Mouse (Mus musculus): ENCODE measurements around the gene Cyp2s1.

Gene Cyp2s1

DNA sequence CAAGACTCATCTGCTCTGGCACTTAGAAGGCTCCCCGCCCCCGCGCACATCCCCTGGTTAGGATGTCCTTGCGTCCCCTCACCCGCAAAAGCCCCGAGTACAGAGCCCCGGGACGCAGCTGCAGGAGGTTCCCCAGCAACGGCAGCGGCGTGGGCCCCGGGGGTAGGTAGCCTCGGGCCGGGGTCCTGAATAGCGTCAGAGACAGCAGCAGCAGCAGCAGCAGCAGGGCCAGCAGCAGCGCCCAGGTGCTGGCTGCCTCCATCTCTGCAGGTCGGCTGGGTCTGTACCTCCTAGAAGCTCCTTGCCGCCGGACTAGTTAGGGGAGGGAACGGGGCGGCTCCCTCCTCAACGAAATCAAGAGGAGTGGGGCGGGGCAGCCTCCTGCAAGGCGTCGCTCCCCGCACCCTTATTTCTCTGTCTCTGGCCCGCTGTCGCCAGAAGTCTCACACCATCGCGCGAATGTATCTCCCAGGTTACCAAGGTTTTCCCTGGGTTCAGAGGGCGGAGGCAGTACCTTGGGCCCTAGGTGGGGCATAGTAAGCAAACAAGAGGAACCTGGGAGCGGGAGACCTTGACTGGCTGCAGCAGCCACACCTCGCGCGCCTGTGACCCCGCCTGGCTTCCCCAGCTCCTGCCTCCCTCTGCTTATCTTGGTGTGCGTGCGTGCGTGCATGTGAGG is at the start of gene Cyp2s1:
Gene Cyp2s1, minus strand, starts transcription at position 673 of the 679 bp plus-strand sequence.
- no peak for DNase-seq (ENCODE audit: low read depth, low spot score)

DNA sequence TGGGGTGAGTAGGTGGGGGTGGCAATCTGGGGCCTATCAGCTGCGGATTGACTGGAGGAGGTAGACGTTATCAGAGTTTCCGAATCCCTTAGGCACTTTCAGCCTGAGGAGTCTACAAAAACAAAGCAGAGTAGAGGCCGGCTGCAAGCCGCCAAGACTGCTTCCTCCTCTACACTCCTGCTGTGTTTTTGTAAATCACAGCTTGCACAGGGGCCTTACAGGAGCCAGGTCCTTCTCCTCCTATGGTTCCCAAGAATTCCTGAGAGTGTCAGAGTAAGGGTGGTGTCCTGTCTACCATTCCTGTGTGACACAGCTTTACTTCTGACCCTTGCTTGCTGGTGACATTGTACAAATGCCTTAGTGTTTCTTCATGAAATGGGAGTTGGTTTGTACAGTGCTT is 48.1 kb upstream of the Cyp2s1 start:
- no peak for DNase-seq (ENCODE audit: low read depth, low spot score)

DNA sequence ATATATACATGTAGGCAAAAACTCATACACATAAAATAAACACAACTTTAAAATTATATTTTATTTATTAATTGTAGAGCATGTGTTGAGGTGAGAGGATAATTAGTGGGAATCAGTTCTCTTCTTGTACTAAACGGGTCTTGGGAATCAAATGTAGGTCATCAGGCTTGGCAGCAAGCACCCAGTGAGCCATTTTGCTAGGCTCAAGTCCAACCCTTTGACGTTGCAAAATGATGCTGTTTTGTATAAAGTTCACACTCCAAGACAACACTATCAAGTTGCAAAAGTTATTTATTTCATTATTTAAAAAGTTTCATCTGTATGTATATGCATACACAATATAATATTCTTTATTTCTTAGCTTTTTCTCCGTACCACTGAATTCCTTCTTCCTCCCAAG is 47.0 kb upstream of the Cyp2s1 start:
- DNase-seq (ENCODE audit: low read depth, low spot score) = no peak

DNA sequence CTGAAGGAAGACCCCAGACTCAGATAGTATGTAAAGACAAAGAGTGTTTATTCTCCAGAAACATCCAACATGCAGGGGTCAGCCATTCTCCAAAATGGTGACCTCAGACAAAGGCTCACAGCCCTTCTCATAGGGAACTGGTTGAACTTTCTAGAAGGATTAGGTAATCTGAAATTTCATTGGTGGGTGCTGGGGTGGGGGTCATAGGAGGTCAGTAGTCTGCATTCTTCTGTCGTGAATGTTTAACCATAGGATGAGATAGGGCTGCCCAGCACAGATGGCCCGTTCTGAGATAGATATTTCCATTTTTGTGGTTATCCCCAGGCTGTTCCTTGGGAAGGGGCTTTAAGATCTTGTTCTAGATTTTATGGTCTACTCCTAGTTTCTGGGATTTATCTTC is 45.7 kb upstream of the Cyp2s1 start:
- DNase-seq (ENCODE audit: low read depth, low spot score) = no peak

GRCm38 (mm10) chr7:25859962-25860870 is 43.5 kb upstream of the Cyp2s1 start:
- no peak for DNase-seq (ENCODE audit: low read depth, low spot score)

- no peak for DNase-seq (ENCODE audit: low read depth, low spot score)
These were observed 38.4 kb upstream of the Cyp2s1 start for GRCm38 (mm10) chr7:25855082-25855481.

DNA sequence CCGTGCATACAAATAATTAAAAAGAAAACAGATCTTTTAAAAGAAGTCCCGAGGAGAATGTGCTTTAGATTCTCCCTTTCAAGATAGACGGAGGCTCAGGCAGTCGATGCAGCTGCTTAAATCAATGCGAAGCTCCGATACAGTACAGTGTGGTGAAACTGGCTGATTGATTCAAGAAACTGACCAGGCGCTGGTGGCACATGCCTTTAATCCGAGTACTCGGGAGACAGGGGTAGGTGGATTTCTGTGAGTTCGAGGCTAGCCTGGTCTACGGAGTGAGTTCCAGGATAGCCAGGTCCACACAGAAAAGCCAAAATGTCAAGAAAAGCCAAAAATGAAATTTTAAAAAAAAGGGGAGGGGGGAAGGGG is 31.7 kb upstream of the Cyp2s1 start:
- no peak for DNase-seq (ENCODE audit: low read depth, low spot score)

DNA sequence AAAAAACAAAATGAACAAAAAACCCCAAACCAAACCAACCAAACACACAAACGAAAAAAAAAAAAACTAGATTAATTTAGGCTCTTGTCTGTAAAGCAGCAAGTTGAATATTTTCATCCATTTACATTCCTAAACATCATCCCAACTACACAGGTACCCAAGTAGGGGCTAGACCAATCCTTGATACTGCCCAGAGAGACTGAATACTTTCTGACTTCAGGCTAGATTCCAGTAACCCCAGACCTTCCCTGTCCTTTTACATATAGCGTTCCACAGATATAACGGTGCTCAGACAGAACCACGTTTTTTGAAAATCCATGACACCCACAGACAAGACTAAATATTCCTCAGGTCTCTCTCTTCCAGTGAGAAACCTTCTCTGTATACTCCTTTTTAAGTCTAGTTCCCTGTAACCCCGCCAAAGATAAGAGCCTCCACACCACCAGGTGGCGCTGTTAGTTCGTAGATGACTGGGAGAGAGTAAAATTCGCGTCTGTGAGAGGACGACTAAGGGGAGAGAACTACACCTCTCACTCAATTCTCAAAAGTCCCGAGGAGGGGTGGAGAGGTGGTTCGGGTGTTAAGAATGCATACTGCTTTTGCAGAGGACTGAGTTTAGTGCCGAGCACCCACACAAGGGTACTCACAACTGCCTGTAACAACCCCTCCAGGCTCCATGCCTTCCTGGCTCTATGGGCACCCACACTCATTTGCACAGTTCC is 31.2 kb upstream of the Cyp2s1 start:
- DNase-seq (ENCODE audit: low read depth, low spot score) = peak; percentile 84

DNA sequence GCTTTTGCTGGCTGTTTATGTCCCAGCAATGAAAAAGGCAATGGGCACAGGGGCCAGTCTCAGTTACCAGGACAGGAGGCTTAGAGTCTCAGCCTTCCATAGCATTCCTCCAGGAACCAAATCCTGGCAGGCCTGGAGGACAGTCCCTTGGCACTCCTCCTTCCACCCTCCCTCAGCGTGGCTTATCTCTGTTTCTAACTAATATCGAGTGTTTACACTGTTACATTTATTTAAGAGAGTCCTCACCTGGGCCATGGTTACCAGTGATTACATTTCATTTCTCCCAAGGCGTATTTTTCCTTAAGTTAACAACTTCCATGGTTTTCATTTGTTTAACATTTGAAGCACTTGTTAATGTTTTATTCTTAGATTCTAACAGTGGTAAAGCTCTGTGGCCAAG is 28.2 kb upstream of the Cyp2s1 start:
- no peak for DNase-seq (ENCODE audit: low read depth, low spot score)

DNA sequence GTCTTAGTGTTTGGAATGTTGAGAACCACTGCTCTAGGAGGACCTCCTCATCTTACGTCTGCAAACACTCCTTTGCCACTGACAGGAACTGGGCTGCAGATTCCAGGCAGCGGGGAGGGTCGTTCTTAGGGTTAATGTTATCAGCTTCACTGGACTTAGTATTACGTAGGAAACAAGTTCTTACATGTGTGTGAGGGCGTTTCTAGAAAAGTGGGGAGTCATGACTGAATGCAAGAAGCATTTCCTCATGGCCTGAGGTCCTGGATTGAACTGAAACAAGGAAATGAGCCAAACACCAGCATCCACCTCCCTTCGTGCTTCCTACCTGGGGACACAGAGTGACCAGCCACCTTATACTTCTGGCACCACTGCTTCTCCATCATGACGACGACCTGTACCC is 27.7 kb upstream of the Cyp2s1 start:
- no peak for DNase-seq (ENCODE audit: low read depth, low spot score)

DNA sequence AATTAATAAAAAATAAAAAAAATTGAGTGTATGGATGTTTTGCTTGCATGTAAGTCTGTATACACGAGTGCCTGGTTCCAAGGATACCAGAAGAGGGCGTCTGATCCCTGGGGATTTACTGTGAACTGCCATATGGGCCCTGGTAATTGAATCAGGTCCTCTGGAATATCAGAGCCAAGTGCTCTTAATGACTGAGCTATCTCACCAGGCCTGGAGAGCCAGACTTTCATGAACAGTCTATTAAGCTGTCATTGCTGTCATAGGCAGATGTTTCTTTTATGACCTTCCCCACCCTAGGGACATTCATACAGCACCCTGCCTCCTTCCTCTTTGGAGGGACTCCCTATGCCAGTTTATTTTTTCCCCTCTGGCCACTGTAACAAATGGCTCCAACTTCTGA is 26.8 kb upstream of the Cyp2s1 start:
- DNase-seq (ENCODE audit: low read depth, low spot score) = no peak

DNA sequence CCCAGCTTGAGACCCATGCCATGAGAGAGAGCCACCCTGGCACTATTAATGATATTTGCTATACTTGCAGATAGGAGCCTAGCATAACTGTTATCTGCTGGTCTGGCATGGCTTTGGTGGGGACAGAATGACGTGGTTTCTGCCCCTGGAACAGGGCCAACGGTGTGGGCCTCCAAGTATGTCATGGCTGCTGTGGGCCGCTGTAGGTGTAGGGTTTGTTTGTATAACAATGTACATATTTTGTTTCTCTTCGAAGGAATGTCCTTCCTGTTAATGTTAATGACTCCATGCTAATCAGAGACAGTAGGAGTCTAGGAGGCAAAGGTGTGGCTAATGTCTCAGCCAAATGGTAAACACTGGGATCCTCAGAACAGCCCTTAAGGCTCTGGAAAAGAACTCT is 24.2 kb upstream of the Cyp2s1 start:
- no peak for DNase-seq (ENCODE audit: low read depth, low spot score)

DNA sequence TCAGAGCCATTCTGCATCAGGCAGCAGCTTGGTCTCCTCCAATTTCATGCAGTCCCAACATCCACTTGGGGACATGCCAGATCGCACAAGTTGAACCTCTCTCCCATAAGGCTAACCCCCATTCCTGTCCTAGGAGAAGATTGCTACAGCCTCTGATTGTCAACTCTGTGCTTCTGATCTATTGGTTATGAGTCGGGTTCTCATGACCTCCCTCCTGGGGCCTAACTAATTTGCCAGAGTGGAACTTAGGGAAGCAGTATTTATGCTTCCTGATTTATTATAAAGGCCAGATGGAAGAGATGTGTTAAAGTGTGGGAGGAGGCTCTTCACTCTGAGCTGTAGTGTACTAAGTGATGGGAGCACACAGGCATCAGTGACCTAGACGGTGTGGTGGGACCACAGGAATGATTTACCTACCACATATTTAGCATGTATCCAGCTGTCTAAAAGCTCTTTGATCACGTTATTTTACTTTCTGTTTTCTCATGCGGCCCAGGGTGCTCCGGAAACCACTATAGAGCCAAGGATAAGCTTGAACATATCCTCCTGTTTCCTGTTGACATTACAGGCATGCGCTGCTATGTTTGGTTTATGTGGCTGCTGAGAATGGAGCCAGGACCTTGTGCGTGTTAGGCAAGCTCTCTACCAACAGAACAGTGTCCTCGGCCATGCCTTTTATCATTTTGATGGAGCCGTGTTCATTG is 18.6 kb upstream of the Cyp2s1 start:
- DNase-seq (ENCODE audit: low read depth, low spot score) = no peak

DNA sequence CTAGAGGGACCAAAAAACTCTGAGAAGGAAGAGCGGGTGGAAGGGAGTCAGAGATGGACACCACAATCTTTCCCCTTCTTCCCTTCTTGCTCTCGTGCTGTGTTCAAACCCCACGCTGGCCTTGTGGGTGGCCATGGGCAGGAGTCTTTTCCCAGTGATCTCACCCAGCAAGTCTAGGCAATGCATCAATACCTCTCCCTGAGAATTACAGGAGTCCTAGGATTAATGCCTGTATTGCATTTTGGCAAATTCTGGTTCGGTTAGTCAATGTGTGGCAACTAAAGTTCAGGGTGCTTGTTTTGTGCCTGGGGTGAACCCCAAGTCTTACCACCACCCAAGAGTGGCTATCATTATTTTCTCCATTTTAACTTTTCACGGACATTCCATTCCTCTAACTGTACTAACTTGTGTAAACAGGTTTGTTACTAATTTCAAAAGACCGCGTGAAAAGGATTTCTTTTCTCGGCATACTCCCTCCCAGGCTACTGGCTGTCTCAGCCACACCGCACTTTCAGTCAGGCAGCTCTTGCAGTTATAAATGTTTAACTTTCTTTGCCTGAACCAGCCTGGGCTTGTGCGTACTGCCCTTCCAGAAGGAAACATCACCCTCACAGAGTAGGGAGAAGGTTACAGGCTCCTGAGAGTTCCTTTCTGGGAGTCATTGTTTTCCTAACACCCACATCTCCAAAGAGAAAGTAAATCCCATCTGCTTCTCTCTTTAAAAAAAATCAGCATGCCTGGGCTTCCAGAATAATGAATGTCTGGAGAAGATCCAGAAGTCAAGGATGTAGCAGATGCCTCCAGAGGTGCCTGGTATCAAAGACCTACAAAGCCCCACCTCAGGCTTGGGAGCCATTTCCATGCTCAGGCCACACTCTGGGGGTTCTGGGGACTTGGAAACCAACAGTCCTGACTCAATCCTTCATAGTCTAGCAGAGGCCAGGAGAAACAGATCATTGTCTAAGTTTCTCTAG is 15.1 kb upstream of the Cyp2s1 start:
- DNase-seq (ENCODE audit: low read depth, low spot score) = no peak

DNA sequence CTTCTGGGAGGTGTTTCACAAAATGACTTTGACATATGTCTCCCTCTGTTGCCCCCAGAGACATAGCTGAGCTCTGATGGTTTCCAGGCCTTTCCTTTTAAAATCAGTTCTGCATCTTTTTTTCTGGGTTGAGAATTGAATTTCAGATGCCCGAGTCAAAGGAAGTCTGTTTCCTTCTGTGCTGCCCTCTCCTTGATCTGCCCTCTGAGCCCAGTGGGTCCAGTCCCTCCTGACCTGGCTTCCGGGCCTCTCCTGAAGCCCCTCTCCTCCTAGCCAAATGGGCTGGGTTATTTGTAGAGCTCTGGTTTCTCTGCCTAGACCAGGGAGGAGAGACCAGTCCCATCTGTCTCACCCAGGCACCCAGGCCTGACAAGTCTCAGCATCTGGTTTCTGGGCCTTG is 13.5 kb upstream of the Cyp2s1 start:
- no peak for DNase-seq (ENCODE audit: low read depth, low spot score)

DNA sequence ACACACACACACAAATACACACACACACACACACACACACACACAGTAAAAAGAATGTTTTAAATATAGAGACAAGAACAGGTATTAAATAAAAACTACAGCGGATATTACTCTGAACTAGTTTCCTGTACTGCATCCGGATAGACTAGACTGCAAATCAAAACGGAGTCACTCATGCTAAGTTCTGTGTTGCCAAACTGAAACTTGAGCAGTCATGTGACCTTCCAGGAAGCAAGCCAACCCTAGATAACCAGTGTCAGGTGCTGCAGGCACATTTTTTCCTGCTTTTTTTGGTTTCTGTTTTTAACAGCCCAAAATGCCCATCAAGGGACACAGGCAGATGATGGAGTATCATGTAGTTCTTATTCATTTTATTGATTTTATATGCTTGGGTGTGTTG is 10.5 kb upstream of the Cyp2s1 start:
- no peak for DNase-seq (ENCODE audit: low read depth, low spot score)

- DNase-seq (ENCODE audit: low read depth, low spot score) = no peak
These were observed 9.3 kb upstream of the Cyp2s1 start for GRCm38 (mm10) chr7:25826029-25826428.

DNA sequence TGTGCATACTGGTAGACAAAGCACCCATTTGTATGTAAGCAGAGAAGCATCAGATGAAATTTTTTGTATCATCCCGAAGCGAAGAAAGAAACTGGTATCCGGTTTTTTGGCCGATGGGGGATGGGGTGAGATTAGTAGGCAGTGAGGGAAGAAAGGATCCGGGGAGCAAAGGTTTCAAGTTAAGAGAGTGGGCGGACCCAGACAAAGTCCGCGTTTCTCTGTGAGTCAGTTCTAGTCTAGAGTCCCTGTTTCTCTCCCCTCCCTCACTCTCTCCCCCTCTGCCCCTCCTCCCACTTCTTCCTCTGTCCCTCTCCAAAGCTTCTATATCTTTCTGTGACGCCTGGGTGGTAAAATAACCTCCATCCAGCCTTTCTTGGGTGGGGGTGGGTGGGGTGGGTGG is 8.3 kb upstream of the Cyp2s1 start:
- no peak for DNase-seq (ENCODE audit: low read depth, low spot score)

- DNase-seq (ENCODE audit: low read depth, low spot score) = no peak
These were observed 1.1 kb downstream of the Cyp2s1 start for GRCm38 (mm10) chr7:25815571-25815970.

DNA sequence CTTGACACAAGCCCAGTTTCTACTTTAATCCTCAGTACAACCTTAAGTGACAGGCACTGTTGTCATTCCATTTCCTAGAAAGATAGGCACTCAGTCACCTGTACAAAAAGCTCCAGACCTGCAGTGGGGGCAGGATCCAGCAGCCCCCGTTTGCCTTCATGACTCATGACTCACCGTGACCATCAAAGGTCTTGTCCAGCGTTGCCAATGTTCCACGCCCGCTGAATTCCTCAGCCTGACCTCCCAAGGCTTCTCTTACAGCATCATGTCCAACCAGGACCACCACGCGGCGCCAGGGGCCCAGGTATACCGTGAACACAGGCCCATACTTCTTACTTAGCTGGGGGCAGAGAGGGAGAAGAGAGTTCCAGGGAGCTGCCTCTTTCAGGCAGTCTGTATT is 2.0 kb downstream of the Cyp2s1 start:
- DNase-seq (ENCODE audit: low read depth, low spot score) = no peak

DNA sequence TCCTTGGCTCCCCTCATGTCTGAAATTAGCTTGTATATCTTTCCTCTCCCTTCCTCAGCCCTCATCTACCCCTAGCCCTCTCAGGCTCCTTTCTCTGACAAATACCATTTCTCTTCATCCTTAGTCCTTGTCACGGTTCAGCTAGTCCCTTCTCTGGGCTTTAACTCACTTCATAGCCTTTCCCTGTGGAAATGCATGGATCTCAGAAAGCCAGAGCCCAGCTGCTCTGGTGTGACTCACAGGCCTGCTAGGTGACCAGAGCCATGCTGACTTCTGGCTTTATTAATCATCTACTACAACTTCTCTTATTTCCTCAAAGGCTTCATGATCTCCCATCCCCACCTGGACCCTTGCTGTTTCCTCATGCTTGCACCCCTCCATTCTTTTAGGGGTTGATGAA is 4.5 kb downstream of the Cyp2s1 start:
- no peak for DNase-seq (ENCODE audit: low read depth, low spot score)

Measured in embryo, embryonic 11.5 days (tissue).